Mouse (Mus musculus) layer of hippocampus, adult 18-20 months (tissue): ENCODE data around the gene Cdh6. TPM values are rescaled to one million over a fixed set of nuclear protein-coding genes. Genes with fewer than 3 reads are reported as not detected.

Experiments used
- DNase-seq, 2 experiments: peaks; one replicate each; pipeline ENCODE4 v3.0.0; 2022; ENCODE audit warnings: low spot score in 2 of 2
- total RNA-seq, 2 experiments: library from RNA; stranded (reverse); gene quantifications; 2 replicates each; pipeline ENCODE4 v1.2.3; 2021

The Cdh6 gene
- total RNA-seq, 2 experiments from 2014 or later: 5.5 to 5.6 TPM

DNA sequence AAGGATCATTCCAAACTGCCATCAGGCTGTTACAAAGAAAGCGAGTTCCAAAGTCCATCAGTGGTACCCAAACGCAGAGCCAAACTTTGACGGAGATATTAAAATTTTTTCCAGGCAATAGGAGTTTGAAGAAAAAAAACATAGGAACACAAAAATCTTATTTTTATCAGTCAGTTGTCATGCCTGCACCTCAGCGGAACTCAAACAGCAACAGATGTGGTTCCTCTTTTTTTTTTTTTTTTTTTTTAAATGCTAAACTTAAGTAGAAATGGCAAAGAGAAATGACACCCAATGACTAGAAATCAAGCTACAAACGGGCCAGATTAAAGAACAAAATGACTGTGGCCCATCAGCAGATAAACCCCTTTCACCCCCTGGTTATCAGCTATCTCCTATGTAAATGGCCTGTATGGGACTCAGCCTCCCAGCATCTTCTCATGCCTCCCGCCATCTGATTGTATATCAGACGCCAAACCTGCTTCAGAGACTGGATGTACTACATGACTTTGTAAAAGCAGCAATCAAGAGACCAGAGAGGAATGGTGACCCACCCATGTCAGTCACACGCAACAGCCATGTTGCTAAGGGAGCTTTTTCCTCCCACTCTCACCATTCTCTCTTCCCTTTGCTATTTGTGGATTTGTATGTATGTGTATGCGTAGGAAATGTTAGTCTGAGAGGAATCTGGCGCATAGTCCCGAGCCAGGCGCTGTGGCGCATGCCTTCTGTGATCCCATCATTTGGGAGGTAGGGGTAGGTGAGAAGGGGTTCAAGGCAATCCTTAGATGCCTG lies 8.2 kb downstream of the Cdh6 start:
- no peak for DNase-seq

DNA sequence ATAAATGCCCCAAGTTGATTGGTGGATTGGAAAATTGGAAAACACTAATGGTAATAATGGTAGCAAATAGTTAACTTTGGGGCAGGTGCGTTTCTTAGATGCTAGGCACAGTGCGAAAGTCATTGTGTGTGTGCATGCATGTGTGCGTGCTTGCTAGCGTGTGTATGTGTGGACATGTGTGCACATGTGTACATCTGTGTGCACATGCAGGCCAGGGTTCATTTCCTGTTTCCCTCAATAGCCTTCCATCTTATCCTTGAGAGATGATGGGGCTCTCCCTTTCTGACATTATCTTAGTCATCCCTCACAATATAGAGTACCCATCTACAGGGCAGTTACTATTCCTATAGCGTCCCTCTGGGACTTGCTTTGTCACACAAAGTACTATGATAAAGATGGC lies 17.7 kb downstream of the Cdh6 start:
- DNase-seq: no peak

DNA sequence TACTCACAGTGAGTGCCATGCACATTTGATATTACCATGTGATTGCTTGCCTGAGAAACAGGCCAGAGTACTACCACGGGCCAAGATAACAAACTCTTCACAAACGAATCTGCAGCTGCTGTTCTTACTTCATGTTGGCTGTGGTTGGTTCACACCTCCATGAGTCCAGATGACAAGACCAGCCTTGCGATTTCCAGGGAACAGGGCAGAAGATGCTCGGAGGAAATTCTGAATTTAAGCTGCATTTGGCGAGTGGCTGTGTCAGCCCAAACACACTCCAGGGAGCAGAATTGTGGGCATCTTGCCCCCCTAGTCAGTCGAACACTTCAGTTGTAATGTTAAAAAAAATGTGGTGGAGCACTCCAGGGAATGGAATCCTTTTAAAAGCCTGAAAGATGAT lies 18.1 kb downstream of the Cdh6 start:
- DNase-seq: no peak

DNA sequence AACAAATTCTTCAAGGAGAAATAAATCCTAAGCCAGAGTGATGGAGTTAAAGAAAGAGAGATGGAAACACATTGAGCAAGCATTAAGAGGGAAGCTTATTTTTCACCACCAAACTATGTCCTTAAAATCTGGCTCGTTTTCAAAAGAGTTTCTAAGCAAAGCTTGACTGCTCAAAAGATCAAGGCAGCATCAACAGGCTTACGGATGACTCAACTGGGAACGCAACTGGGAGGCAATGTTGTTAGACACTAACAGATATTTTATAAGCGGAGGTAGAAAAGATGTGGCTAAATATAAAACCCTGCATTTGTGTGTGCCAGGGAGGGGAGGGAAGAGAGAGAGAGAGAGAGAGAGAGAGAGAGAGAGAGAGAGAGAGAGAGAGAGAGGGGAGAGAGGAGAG lies 31.5 kb downstream of the Cdh6 start:
- no peak for DNase-seq

DNA sequence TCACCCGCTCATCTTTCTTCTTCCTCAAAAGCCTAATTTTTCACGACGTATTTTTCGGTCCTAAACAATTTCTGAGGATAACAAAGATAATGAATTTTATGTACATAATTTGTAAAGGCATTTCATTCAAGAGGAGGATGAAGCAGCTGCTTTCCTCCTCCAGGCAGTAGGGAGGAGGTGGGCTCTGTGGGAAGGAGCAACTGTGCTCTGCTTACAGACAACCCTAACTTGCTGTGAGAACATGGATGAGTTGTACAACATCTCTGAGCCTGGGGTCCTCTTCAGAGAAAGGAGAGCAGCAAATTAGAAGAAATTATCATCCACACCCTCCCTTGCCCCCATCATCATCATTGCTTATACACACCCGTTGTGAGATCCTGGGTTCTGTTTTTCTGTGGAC lies 33.8 kb downstream of the Cdh6 start:
- DNase-seq: peak in 1 of 2 experiments; percentile 31

DNA sequence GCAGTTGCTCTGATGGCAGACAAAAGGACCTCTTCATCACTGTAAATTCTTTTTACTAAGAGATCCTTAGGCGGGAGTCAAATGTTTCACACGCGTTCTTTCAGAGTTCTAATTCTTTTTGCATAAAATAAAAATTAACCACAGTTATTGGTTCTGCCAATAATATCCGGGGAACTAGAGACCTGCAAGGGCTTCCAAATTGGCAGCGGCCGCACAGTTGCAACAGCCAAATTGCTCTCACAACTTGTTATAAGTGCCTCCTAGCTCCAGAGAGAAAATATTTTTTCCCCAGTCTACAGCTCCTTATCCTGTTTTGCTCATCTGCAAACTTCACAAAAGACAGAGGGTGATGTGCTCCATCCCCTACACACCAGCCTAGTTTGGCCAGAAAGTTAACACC lies 36.3 kb downstream of the Cdh6 start:
- no peak for DNase-seq

DNA sequence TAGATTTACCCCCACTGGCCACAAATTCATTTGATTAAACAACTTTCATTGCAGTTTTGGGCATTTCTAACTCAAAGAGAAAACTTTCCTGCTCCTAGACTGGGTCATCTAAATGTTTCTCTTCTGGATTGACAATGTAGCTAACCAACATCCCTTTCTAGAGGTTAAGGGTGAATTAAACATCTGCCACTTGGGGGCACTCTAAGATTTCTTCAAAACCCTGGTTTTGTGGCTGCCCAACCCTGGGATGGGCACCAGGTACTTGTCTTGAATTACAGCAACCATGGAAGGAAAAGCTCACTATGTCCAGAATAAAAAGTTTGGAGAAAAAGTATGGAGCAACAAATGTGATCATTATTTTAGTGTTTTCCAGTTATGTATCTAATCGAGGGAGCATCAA lies 39.4 kb downstream of the Cdh6 start:
- DNase-seq: peak in 1 of 2 experiments; percentile 34

DNA sequence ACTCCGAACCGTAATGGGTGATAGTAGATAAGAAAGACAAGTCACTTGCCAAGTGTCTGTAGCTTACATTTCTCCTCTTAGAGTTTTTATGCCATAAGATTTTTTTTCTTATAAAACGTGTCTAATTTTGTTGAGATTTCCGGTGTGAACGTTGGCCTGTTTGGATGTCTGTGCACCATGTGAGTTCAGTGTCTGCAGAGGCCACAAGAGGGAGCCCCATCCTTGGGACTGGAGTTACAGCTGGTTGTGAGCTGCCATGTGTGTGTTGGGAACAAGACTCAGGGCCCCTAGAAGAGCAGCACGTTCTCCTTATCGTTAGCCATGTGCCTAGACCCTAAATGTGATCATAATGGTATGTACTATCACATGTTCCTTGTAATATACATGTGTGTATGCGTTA lies 40.1 kb downstream of the Cdh6 start:
- no peak for DNase-seq

DNA sequence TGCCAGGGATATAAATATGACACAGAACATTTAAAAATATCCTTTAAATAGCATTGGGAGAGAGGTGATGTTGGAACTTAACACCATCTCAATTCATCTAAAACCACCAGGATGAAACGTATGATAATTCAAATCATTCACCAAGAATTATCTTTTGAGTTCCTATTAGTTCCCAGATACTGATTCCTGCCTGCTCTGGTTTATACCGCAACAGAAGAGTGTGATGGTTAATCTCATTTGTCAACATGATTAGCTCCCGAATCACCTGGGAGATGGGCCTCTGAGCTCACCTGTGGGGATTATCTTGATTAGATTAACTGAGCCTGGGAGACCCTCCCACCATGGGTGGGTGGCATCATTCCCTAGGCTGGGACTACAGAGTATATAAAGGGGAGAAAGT lies 41.0 kb downstream of the Cdh6 start:
- no peak for DNase-seq

DNA sequence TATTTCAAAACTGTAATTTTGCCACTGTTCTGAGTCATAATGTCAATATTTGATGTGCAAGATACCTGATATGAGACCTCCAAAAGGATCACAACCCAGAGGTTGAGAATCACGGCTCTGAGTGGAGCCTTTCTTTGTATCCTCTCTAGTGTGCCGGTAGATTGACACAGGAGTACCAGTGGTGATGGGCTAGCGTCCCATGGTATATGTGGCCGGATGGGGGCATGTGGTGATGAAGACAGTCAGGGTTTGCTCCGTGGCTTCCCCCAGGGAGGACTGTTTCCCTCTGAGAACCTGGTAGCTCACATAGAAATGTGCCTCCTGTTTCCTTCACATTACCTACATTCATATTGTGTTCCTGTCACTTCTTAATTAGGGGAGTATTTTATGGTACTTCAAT lies 43.2 kb downstream of the Cdh6 start:
- no peak for DNase-seq

DNA sequence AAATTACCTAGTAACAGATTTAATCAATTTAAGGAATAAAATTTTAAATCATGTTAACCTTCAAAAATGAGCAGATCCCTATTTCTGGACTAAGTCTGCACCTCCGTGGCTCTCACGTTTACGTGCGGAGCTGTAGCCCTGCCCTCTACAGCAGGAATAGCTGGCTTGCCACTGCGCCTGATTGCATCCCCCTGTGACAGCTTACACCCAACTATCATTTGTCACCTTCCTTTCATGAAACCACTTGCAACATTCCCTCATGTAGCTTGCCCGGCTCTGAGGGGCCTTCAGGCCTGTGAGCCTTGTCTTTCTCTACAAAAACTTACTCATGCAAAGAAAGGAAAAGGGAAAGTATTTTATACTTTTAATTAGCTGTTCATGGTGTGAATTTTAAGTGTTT lies 73.1 kb downstream of the Cdh6 start:
- DNase-seq: no peak

DNA sequence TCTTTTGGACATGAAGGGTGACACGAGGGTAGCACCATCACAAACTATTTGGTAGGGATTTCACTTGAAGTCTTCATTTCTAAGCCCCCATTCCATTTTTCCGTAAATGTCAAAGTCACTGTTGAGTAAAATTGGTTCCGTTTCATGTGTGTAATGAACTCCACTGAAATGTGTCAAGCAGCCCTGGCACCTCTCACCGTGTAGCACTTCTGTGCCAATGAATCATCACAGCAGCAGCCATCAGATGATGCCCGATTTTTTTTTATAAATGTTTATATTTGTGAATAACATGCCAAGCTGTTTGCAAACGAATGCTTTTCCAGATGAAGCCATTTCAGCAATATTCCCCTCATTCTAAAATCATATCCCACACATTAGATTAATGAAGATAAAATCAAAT lies 75.6 kb downstream of the Cdh6 start:
- no peak for DNase-seq

DNA sequence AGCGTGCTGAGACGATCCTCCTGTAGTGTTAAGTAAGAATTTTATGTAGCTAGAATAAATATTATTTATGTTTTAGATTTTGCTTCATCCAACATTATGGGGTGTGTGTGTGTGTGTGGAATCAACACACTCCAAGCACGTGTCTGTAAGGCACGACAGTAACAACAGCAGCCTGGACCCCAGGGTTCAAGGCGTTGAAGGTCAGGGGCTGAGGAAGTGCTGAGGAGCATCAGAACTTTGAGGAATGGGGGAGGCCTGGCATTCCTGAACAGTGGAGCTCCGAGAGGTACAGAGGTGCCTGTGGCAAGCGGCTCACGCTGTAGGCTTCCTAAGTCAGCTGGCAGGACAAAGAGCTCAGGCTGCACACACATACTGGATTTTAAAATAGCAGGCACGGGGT lies 78.1 kb downstream of the Cdh6 start:
- no peak for DNase-seq

DNA sequence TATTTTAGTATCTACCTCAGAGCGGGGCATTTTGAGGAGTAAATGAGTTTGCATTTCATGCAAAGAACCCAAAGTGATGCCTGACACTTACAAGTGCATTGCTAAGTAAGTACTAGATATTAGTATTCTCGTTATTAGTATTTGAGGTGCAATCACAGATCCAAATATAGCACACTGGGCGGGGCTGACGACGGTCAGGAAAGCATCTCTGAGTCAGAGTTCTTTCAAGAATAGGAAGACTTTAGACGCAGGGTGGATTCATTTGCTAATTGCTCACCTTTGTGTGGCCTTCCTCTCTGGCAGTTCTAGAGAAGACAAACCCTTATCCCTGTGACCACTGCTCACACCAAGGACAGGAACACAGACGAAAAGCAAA lies 78.6 kb downstream of the Cdh6 start:
- DNase-seq: no peak

DNA sequence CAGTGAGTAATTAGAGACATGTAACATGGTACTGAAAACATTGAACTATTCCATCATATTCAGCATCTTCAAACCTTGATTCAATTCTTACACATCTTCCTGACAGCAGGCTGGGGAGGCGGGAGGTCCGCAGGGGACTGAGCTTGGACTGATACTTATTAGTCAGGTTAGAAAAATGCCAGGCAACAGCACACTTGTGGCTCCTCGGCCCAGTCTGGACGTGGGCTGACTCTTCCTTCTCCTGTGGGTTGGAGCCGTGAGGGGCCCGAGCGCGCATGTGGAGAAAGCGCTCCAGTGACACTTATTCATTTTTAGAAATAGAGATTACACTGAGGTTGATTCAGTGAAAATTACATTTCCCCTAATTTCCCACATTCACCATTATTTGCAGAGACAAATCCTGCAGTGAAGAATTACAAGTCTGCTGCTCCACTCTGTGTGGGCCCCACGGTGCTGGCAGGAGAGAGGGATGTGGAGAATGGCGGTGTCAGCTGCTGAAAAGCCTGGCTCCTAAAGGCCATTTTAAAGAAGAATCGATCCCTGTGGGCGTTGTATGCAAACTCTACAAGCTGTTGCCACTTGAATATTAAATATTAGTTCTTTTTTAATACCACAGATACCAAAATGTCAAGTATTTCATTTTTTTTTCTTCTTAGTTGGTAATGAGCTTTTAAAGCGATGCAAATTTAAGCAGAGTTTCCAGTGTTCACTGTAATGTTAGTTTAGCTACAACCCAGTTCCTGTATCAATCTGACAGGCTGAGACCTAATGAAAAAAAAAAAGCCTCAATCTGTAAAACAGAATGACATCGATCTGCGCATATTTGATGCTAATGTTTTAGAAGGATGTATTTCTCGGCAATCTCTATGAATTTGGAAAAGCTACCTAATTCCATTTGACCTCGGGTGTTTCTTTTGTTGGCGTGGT lies 79.3 kb downstream of the Cdh6 start:
- peak in 1 of 2 experiments; percentile 45 for DNase-seq

DNA sequence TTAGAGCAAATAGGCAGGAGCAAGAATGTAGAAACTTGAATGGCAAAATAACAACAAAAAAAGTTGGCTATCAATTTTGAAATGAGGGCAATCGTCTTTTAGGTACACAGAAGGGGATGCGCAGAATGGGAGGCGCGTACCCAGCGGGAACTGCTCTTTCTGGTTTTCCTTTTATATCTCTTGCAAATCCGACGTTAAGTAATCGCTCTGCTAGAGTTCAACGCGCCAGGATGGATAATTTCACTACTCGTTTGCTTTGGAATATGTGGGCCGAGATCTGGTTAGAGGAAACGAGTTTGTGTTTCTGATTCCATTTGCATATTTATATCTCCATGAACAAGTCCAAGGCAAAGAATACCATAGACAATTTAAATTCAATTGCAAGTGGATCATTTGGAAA lies 81.4 kb downstream of the Cdh6 start:
- no peak for DNase-seq

DNA sequence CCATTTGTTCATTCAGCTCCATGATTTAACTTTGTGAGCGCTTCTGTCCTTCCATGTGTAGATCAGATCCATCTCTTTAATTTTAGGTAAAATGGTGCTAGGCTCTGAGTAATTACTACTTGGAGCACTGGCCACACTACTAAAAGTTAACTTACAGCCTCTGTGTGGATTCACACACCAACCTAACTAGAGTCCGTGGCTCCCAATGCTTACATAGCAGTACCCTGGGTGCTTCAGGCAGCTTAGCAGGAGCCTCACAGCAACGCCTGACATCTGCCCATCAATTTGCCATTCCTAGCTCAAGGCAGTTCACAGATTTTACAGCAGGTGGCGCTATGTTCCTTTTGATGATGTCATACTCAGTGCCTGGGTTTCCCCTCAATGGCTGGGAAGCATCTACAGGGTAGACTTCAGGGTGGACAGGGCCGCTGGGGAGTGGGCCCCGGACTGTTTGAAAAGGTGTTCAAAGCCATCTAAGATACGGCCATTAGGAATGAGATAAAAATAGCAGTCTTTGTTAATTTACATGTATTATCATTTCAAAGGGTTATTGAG lies 84.9 kb downstream of the Cdh6 start:
- peak; percentile 9 to 79 for DNase-seq

DNA sequence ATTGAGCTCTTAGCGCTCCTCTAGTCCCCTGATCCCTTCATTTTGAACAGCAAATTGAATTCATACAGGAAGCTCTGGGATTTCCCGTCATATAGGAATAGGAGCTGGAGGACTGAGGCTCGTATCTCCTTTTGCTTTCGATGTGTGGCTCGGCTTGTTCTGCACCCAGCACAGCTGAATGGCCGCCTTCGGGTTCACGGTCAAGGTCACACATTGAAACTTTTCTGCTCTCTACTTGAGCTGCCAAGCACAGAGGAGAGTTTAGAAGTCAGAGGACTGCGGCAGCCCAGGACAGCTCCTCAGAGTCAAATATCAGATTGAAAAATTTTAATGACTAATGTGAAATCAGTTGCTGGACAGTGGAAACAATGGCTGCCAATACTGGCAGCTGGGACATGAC lies 88.7 kb downstream of the Cdh6 start:
- DNase-seq: no peak

DNA sequence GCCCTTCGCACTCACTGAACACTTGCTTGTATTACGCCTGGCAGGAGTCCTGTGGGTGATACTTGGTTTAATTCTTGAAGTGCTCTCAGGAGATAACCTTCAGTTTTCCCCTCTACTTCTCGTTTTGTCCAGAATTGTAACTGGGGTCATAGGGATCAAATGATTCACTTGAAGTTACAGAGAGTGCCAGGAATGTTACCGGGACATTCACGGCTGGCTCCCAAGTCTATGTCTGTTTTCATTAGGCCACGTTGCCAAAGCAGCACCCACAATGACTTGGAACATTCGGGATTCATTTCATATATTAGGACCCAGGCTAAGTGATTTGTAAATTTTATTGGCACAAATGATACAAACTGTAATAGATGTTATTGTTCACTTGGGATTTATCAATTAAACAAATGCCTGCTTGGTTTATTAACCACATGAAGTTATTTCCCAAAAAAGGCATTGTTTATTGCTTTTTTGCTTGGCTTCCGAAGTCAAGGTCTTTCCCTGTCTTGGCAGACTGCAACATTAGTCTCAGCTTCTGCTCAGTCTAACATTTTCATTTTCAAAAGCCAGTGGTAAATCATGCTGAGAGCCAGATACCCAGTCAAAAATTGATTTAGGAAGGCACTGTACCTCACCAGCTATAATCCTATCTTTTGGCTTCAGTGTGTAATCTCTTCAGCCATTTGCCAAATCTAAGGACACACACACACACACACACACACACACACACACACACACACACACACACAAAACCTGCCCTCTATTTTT lies 96.4 kb downstream of the Cdh6 start:
- no peak for DNase-seq

DNA sequence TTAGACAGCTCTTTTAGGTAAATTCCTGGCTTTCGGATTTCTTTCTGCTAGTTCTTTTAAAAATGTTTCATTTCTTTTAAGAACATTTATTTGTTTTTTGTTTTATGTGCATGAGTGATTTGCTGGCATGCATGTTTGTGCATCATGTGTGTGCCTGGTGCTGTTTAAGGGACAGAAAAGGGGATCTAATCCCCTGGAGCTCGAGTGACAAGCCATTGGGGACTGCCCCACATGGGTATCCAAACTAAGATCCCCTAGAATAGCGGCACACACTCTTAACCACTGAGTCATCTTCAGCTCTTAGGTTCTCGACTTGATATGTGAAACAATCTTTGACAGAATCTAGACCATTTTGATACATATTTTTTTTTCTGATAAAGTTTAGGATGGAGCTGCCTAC lies 99.4 kb downstream of the Cdh6 start:
- no peak for DNase-seq

DNA sequence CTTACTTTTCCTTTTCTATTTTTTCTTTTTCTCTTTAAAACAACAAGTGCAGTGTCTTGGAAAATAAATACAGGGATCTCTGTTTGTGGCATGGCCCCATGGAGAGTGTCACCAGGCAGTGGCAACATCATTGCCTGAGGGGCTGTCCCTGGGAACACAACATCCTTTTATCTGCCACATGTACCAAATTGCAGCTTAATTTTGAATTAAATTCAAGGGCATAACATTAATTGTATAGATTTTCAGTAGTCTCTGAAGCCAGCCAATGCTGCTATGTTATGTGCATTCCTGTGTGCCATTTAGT lies 105.3 kb downstream of the Cdh6 start:
- no peak for DNase-seq
